Mouse (Mus musculus) small intestine, adult 2 months (tissue): ENCODE measurements at regions not wholly inside any gene's neighbourhood (a gene's known extent, or its start where the extent isn't known, plus 50 kb on each side); places are given as distances from the start of the nearest gene placed in this dataset.

Experiments
- H3K27ac ChIP-seq: fragments of 200-500 bp; 2 replicates; pipeline ENCODE4 v1.5.1; 2012; ENCODE audit warnings: low read depth, low read length, control low read depth, inconsistent platforms; ENCODE audit not compliant: insufficient read depth
- H3K27me3 ChIP-seq: fragments of 200-500 bp; 2 replicates; pipeline ENCODE4 v1.6.1; 2012; ENCODE audit warnings: mild to moderate bottlenecking, moderate library complexity, low read length, inconsistent platforms; ENCODE audit not compliant: control insufficient read depth, insufficient read depth
- H3K36me3 ChIP-seq: fragments of 200-500 bp; 2 replicates; pipeline ENCODE4 v1.6.1; 2012; ENCODE audit warnings: mild to moderate bottlenecking, low read length, control low read depth, inconsistent platforms; ENCODE audit not compliant: control insufficient read depth, insufficient read depth
- H3K4me1 ChIP-seq: fragments of 200-500 bp; 2 replicates; pipeline ENCODE4 v1.6.1; 2012; ENCODE audit warnings: low read length, inconsistent platforms, mixed read lengths; ENCODE audit not compliant: control insufficient read depth, insufficient read depth, insufficient read length
- H3K4me3 ChIP-seq: fragments of 200-500 bp; 2 replicates; pipeline ENCODE4 v1.5.1; 2012; ENCODE audit warnings: low read depth, mild to moderate bottlenecking, control low read depth, inconsistent platforms, low read length, moderate library complexity
- CTCF ChIP-seq: fragments of 200-500 bp; IDR thresholded peaks from 2 replicates; pipeline ENCODE4 v1.5.1; 2012; ENCODE audit warnings: low read depth, mild to moderate bottlenecking, control low read depth, inconsistent platforms, low read length, moderate library complexity, mixed read lengths; ENCODE audit not compliant: insufficient replicate concordance, insufficient read length; ENCODE audit errors: extremely low read depth
- POLR2A ChIP-seq: fragments of 200-500 bp; IDR thresholded peaks from 2 replicates; pipeline ENCODE4 v1.6.1; 2012; ENCODE audit warnings: low read depth, mild to moderate bottlenecking, control low read depth, inconsistent platforms, low read length, moderate library complexity
- WGBS: fragments of 180-500 bp; shearing (Covaris S2); methylation state at CpG from one replicate; pipeline ENCODE4 v1.1.7; 2018; 5-methylcytosine and 5-hydroxymethylcytosine counted together

DNA sequence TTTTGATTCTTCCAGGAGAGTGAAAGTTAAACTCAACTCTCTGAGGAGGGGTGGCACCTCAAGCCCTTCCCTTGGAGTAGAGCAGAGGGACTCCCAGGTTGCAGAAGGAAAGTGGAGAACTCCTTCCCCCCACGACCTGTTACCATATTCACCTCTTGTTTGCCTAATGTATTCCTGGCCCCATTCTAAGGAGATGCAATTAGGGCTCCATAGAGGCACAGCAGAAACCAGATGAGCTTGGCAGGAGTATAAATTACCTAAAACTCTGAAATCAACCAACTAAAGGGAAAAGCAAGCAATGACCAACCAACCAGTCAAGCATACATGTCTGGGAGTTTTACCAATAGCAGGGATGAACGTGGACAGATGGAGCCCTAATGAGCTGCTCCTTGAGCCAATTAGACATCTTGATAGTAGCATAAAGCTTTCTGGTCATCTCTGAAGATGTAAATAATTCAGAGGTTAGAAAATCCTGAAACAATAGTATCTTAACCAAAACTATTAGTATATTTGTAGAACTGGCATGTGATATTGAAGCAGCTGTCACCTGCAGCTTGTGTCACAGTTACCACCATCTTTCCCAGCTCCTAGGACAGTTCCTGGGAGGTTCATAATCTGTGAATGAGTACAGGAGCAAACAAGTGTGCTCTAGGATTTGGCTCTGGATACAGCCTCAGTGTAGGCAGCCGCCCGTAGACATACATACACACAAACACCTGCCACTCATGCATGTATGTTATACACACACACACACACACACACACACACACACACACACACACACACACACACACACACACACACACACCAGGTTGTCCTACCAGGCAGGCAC, 145.7 kb upstream of the 4930535I16Rik start:
- Histone ChIP-seq H3K4me1 (no peaks in the 10 kb centered on the region), H3K27ac (no peak overlapping the region), H3K36me3 (no peaks in the 10 kb centered on the region), H3K4me3 (no peak overlapping the region), H3K27me3 (no peaks in the 10 kb centered on the region)
- 67% methylated on average over 4 of the region's 4 CpGs for WGBS
- TF ChIP-seq CTCF (no peak), POLR2A (no peak)

- no peaks in the 10 kb centered on the region for H3K4me1 ChIP-seq
- H3K27ac ChIP-seq = no peak overlapping the region
- no peak for TF ChIP-seq CTCF
- no peak for TF ChIP-seq POLR2A
- H3K4me3 ChIP-seq = no peak overlapping the region
- 90% methylated on average over 8 of the region's 8 CpGs for WGBS
- no peaks in the 10 kb centered on the region for H3K36me3 ChIP-seq
- no peaks in the 10 kb centered on the region for H3K27me3 ChIP-seq
These were observed 139.8 kb upstream of the 4930535I16Rik start for GRCm38 (mm10) chr4:124057607-124058006.

DNA sequence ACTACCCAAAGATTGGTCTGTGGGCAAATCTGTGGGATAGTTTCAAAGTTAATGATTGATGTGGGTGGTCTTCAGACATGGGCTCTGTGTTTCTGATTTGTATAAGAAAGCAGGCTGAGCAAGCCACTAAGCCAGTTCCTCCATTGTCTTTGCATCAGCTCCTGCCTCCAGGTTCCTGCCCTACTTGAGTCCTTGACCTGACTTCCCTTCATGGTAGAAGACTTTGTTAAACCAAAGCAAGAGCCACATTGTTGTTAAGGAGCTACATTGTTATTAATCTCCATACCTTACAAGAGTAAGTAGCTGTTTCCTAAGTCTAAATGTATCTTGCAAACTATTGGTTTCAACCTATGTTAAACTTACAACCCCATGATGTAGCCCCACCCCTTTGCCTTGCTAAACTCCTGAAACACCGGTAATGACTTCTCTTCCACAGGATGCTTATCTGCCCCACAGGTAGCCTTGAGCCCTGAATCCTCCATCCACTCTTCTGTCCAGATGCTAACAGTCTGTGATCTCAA, 136.5 kb upstream of the 4930535I16Rik start:
- no peak overlapping the region for H3K4me3 ChIP-seq
- 31% methylated on average over 1 of the region's 1 CpGs for WGBS
- TF ChIP-seq POLR2A (no peak), CTCF (no peak)
- no peaks in the 10 kb centered on the region for H3K27me3 ChIP-seq
- H3K36me3 ChIP-seq = no peaks in the 10 kb centered on the region
- no peak overlapping the region for H3K27ac ChIP-seq
- H3K4me1 ChIP-seq = no peaks in the 10 kb centered on the region

- Histone ChIP-seq H3K27ac (no peak overlapping the region), H3K4me1 (no peaks in the 10 kb centered on the region), H3K4me3 (no peak overlapping the region), H3K36me3 (no peaks in the 10 kb centered on the region), H3K27me3 (no peaks in the 10 kb centered on the region)
- no peak for TF ChIP-seq CTCF
- no peak for TF ChIP-seq POLR2A
- 69% methylated on average over 2 of the region's 2 CpGs for WGBS
These were observed 135.7 kb upstream of the 4930535I16Rik start for GRCm38 (mm10) chr4:124053340-124054038.

DNA sequence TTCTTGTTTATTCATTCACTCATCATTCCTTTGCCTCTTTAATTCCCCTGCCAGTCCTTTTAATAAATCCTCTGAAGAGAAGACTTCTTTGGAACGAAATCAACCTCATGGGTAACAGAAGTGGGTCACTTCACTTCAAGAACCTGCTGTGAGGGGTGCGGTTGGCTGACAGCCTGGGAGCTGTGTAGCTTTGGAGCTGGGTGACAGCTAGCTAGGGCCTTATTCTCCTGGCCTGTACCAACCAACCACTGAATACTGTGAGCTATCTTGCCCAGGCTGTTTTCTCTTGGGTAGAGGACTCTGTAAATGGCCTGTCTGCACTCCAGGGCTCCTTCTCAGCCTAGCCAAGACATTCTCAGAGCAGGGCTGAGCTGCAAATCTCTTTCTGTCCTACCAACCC, 134.6 kb upstream of the 4930535I16Rik start:
- no peak overlapping the region for H3K27ac ChIP-seq
- 68% methylated on average over 2 of the region's 2 CpGs for WGBS
- no peaks in the 10 kb centered on the region for H3K27me3 ChIP-seq
- H3K36me3 ChIP-seq = no peaks in the 10 kb centered on the region
- no peaks in the 10 kb centered on the region for H3K4me1 ChIP-seq
- TF ChIP-seq CTCF = no peak
- no peak for TF ChIP-seq POLR2A
- H3K4me3 ChIP-seq = no peak overlapping the region

GRCm38 (mm10) chr4:124048348-124048831, 130.6 kb upstream of the 4930535I16Rik start:
- H3K4me1 ChIP-seq = no peaks in the 10 kb centered on the region
- H3K27ac ChIP-seq = no peak overlapping the region
- no peak overlapping the region for H3K4me3 ChIP-seq
- H3K36me3 ChIP-seq = no peaks in the 10 kb centered on the region
- no peak for TF ChIP-seq CTCF
- no peak for TF ChIP-seq POLR2A
- WGBS = 59% methylated on average over 12 of the region's 12 CpGs
- H3K27me3 ChIP-seq = no peaks in the 10 kb centered on the region

- Histone ChIP-seq H3K27me3 (no peaks in the 10 kb centered on the region), H3K27ac (no peak overlapping the region), H3K36me3 (no peaks in the 10 kb centered on the region), H3K4me1 (no peaks in the 10 kb centered on the region), H3K4me3 (no peak overlapping the region)
- no peak for TF ChIP-seq POLR2A
- TF ChIP-seq CTCF = no peak
- WGBS = 79% methylated on average over 3 of the region's 3 CpGs
These were observed 130.1 kb upstream of the 4930535I16Rik start for GRCm38 (mm10) chr4:124047898-124048297.
